ENCODE assay signal across 8 mouse cellular contexts in genomic region chr14:34501447-34501803, GRCm38 (mm10). TPM values are rescaled to one million over a fixed set of nuclear protein-coding genes. Genes with fewer than 3 reads are reported as not detected.
A peak's percentile ranks its signal among the peaks of the same experiment; 100 is the strongest.
DNase-seq lines count a peak whose midpoint lies in the region; ATAC-seq lines count a peak whose summit lies in the region.

No protein-coding gene starts in this region.

- peaks cover 13% of the 10 kb centered on the region; the same call in 1 of the 2 replicates for H3K4me1 ChIP-seq in intestine, embryonic 15.5 days (replicated peaks)
- peaks cover 23% of the 10 kb centered on the region; the same call in 1 of the 2 replicates for H3K4me1 ChIP-seq in neural tube, embryonic 14.5 days (ENCODE audit: control insufficient read depth, insufficient read depth, low read length)

- peak; percentile 44 for DNase-seq in adrenal gland, adult 2 months
- DNase-seq in adrenal gland, postnatal 10 days: no peak
- peak; percentile 33 for DNase-seq in thymus, postnatal 0 days (ENCODE audit: low spot score)
- no peak for DNase-seq in thymus, adult 18-20 months
- no peak for DNase-seq in right cerebral cortex, postnatal 14 days
- no peak for DNase-seq in right cerebral cortex, adult 2 months (ENCODE audit: low spot score in 2 of 2)

- peak overlapping the region; percentile 96 for H3K9ac ChIP-seq in intestine, embryonic 15.5 days
- H3K9ac ChIP-seq in neural tube, embryonic 14.5 days (replicated peaks; ENCODE audit: low read depth, low read length): peak overlapping the region; percentile 95; the same call in 1 of the 2 replicates

- no peak for ATAC-seq in intestine, embryonic 15.5 days
- no peak for ATAC-seq in neural tube, embryonic 14.5 days (ENCODE audit: low read depth)

- peak overlapping the region; percentile 90 for H3K4me3 ChIP-seq in intestine, embryonic 15.5 days (replicated peaks)
- H3K4me3 ChIP-seq in neural tube, embryonic 14.5 days (ENCODE audit: low read depth, low read length): peak overlapping the region; percentile 88

- under 1% methylated on average over 16 of the region's 16 CpGs for WGBS in intestine, embryonic 15.5 days
- under 1% methylated on average over 16 of the region's 16 CpGs for WGBS in neural tube, embryonic 14.5 days

- H3K36me3 ChIP-seq in intestine, embryonic 15.5 days: no peaks in the 10 kb centered on the region
- H3K36me3 ChIP-seq in neural tube, embryonic 14.5 days (ENCODE audit: control insufficient read depth, insufficient read depth, low read length): no peaks in the 10 kb centered on the region

- no peaks in the 10 kb centered on the region for H3K27me3 ChIP-seq in intestine, embryonic 15.5 days (replicated peaks)
- H3K27me3 ChIP-seq in neural tube, embryonic 14.5 days (ENCODE audit: control insufficient read depth, insufficient read depth, low read length): no peaks in the 10 kb centered on the region

- H3K9me3 ChIP-seq in intestine, embryonic 15.5 days: no peaks in the 10 kb centered on the region
- no peaks in the 10 kb centered on the region for H3K9me3 ChIP-seq in neural tube, embryonic 14.5 days (ENCODE audit: control insufficient read depth, low read length)

- peak overlapping the region; percentile 64 for H3K4me2 ChIP-seq in intestine, embryonic 15.5 days (replicated peaks)
- H3K4me2 ChIP-seq in neural tube, embryonic 14.5 days (ENCODE audit: low read depth, low read length): peak overlapping the region; percentile 59

- H3K27ac ChIP-seq in intestine, embryonic 15.5 days: peak overlapping the region; percentile 97
- peak overlapping the region; percentile 96 for H3K27ac ChIP-seq in neural tube, embryonic 14.5 days (ENCODE audit: low read depth, low read length)

RNA-seq across cellular contexts. Expression of gene Bmpr1a, which starts 1.7 kb away (rescaled TPM):
- 10 to 100 TPM; 56.4 to 64.4 TPM for total RNA-seq in adrenal gland, adult 2 months (2021)
- polyA plus RNA-seq in adrenal gland, adult 2 months (2012; rRNA removed): 3.4 and 3.7 TPM in 2 replicates
- 10 to 100 TPM; 50.2 to 55.3 TPM for total RNA-seq in adrenal gland, postnatal 10 days (2021)
- 8.2 and 8.3 TPM in 2 replicates for polyA plus RNA-seq in thymus, postnatal 0 days (2015; fragmentation: Nextera tagmentation; extraction: Ambion mirVana)
- 34.8 and 41.3 TPM in 2 replicates for polyA plus RNA-seq in intestine, embryonic 15.5 days (2015; fragmentation: Nextera tagmentation; extraction: Ambion mirVana)
- 26.9 and 29.1 TPM in 2 replicates for polyA plus RNA-seq in neural tube, embryonic 14.5 days (2014; fragmentation: Nextera tagmentation; extraction: Ambion mirVana)

RNA-seq across cellular contexts. Expression of gene 9230112D13Rik, which starts 21.2 kb away (rescaled TPM):
- total RNA-seq in adrenal gland, adult 2 months (2021): not detected
- polyA plus RNA-seq in adrenal gland, adult 2 months (2012; rRNA removed): not detected in 2 replicates
- not detected for total RNA-seq in adrenal gland, postnatal 10 days (2021)
- not detected in 2 replicates for polyA plus RNA-seq in thymus, postnatal 0 days (2015; fragmentation: Nextera tagmentation; extraction: Ambion mirVana)
- polyA plus RNA-seq in intestine, embryonic 15.5 days (2015; fragmentation: Nextera tagmentation; extraction: Ambion mirVana): not detected in 2 replicates
- not detected in 2 replicates for polyA plus RNA-seq in neural tube, embryonic 14.5 days (2014; fragmentation: Nextera tagmentation; extraction: Ambion mirVana)

Comparison
In these comparisons a context has a peak if more than half of its experiments do, and no peak if none do; other contexts are left out.
1. DNase-seq: peak in adrenal gland, adult 2 months (single experiment) and thymus, postnatal 0 days (single experiment); none in adrenal gland, postnatal 10 days (single experiment), thymus, adult 18-20 months (0 of 2), right cerebral cortex, postnatal 14 days (single experiment) and right cerebral cortex, adult 2 months (0 of 2).